Mouse (Mus musculus): Measurements from ENCODE around the gene Rab11fip4. TPM values are rescaled to one million over a fixed set of nuclear protein-coding genes. Genes with fewer than 3 reads are reported as not detected.
A peak's percentile ranks its signal among the peaks of the same experiment; 100 is the strongest.

Gene Rab11fip4
- polyA plus RNA-seq, 1 experiment from 2014 or later: 0.26 TPM

DNA sequence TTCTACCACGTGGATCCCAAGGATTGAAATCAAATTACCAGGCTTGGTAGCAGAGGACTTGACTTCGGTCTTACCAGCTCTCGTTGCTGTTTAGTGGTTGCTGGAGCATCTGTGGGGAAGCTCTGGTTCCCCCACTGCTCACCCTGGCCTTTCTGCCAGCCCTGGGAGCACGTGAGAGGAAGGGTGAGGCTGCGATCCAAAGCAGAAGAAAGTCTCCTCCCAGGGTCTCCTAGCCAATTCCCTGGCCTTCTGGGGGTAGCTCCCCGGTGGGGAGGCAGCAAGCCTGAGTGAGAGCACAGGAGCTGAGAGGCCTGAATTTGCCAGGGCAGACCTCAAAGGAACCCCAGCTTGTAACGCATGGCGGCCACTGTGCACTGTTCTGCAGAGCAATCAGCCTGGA is 124.3 kb downstream of the Rab11fip4 start:
- WGBS: 79% methylated on average over 8 of the region's 8 CpGs
- Histone ChIP-seq H3K27me3 (peaks cover 18% of the 10 kb centered on the region), H3K36me3 (no peaks in the 10 kb centered on the region), H3K9ac (no peak overlapping the region), H3K4me1 (replicated peaks) (peaks cover 43% of the 10 kb centered on the region), H3K4me2 (no peak overlapping the region), H3K9me3 (replicated peaks) (no peaks in the 10 kb centered on the region), H3K27ac (no peak overlapping the region), H3K4me3 (no peak overlapping the region)
- no peak for ATAC-seq (replicated peaks; ENCODE audit: insufficient number of reproducible peaks, insufficient read depth, low FRiP score, low read depth)

DNA sequence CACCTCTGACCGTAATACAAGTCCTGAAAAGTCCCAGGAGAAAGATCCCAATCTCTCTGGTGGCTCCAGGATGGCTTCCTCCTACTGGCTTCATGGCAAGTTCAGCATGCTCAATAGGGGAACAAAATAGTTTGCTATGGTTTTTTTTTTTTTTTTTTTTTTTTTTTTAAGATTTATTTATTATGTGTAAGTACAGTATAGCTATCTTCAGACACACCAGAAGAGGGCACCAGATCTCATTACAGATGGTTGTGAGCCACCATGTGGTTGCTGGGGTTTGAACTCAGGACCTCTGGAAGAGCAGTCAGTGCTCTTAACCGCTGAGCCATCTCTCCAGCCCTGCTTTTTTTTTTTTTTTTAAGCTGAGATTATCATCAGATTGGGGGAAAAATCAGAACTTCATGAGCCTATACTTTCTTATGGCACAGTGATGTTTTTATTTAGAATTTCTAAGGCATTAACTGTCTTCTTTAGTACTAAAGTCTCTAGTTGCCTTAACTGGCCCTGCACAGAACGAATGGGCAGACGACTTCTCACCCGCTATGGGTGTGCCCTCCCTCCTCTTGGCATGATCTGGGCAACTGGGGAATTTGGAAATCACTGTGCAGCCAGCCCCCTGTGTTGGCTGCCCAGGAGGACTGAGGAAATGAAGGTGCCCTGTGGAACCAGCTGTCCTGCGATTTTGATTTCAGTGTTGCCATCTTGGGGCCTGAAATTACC is 124.9 kb downstream of the Rab11fip4 start:
- no peak overlapping the region for H3K4me2 ChIP-seq
- WGBS: 84% methylated on average over 6 of the region's 6 CpGs
- no peaks in the 10 kb centered on the region for H3K9me3 ChIP-seq (replicated peaks)
- peaks cover 42% of the 10 kb centered on the region for H3K4me1 ChIP-seq (replicated peaks)
- no peak overlapping the region for H3K27ac ChIP-seq
- H3K4me3 ChIP-seq: no peak overlapping the region
- H3K27me3 ChIP-seq: peaks cover 15% of the 10 kb centered on the region
- no peak for ATAC-seq (replicated peaks; ENCODE audit: insufficient number of reproducible peaks, insufficient read depth, low FRiP score, low read depth)
- H3K9ac ChIP-seq: no peak overlapping the region
- H3K36me3 ChIP-seq: no peaks in the 10 kb centered on the region

DNA sequence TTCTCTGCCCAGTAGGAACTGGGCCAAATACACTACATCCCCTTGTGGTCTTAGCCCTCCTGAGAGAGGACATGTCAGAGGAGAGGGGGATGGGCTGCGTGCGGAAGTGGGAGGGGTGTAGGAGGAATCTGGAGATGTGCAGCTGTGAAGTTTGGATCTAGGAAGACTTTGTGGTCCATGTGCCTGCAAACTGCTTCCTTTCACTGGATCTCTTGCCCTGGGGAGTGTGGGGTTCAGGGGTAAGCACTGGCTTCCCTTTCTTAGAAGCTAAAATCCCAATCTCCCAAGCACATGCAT is 125.4 kb downstream of the Rab11fip4 start:
- H3K4me3 ChIP-seq: no peak overlapping the region
- H3K4me1 ChIP-seq (replicated peaks): peaks cover 38% of the 10 kb centered on the region
- no peak overlapping the region for H3K4me2 ChIP-seq
- WGBS: 75% methylated on average over 2 of the region's 2 CpGs
- no peaks in the 10 kb centered on the region for H3K9me3 ChIP-seq (replicated peaks)
- H3K9ac ChIP-seq: no peak overlapping the region
- ATAC-seq (replicated peaks; ENCODE audit: insufficient number of reproducible peaks, insufficient read depth, low FRiP score, low read depth): no peak
- H3K27ac ChIP-seq: no peak overlapping the region
- no peaks in the 10 kb centered on the region for H3K36me3 ChIP-seq
- H3K27me3 ChIP-seq: peaks cover 15% of the 10 kb centered on the region

DNA sequence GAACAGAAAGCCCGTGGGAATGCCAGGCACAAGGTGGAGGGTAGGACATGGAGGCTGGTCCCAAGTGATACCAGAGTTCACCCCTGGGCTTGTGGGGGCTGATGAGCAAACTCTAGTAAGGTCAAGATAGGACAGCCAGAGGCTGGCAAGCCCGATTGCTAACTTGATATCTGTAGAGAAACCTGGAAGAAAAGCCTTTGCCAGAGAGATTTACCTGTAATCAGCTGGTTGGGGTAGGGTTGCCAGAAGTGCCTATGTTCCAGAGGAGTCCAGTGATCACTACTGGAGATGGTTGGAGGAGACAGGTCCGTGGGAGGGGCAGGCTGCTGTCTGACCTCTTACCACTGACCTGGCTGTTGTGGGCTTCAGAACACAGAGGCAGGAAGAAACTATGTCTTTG is 126.3 kb downstream of the Rab11fip4 start:
- H3K4me1 ChIP-seq (replicated peaks): peaks cover 30% of the 10 kb centered on the region
- H3K27ac ChIP-seq: no peak overlapping the region
- H3K9me3 ChIP-seq (replicated peaks): no peaks in the 10 kb centered on the region
- H3K36me3 ChIP-seq: no peaks in the 10 kb centered on the region
- 57% methylated on average over 3 of the region's 3 CpGs for WGBS
- no peak overlapping the region for H3K9ac ChIP-seq
- no peak overlapping the region for H3K4me3 ChIP-seq
- peaks cover 10% of the 10 kb centered on the region for H3K27me3 ChIP-seq
- no peak overlapping the region for H3K4me2 ChIP-seq
- ATAC-seq (replicated peaks; ENCODE audit: insufficient number of reproducible peaks, insufficient read depth, low FRiP score, low read depth): no peak

DNA sequence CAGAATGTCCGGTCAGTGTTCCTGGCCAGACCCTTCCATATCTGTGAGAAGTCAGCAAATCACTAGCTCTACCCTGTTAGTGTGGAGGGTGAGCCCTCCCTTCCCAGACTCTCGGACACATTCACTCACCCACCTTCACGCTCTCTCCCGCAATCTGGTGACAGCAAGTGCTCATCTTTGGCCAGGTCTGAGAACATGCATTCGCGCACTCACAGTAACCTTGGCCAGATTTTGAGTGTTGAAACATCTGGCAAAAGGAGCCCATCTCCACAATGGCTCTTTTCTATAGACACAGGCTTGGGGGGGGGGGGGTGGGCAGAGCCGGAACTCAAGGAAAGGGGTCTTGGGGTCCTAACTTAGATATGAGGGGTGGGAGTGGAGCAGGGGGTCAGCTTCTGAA is 126.8 kb downstream of the Rab11fip4 start:
- no peaks in the 10 kb centered on the region for H3K36me3 ChIP-seq
- peaks cover 26% of the 10 kb centered on the region for H3K4me1 ChIP-seq (replicated peaks)
- H3K9me3 ChIP-seq (replicated peaks): no peaks in the 10 kb centered on the region
- 70% methylated on average over 7 of the region's 7 CpGs for WGBS
- H3K27ac ChIP-seq: no peak overlapping the region
- H3K9ac ChIP-seq: no peak overlapping the region
- ATAC-seq (replicated peaks; ENCODE audit: insufficient number of reproducible peaks, insufficient read depth, low FRiP score, low read depth): no peak
- H3K27me3 ChIP-seq: peaks cover 5% of the 10 kb centered on the region
- no peak overlapping the region for H3K4me3 ChIP-seq
- H3K4me2 ChIP-seq: no peak overlapping the region

DNA sequence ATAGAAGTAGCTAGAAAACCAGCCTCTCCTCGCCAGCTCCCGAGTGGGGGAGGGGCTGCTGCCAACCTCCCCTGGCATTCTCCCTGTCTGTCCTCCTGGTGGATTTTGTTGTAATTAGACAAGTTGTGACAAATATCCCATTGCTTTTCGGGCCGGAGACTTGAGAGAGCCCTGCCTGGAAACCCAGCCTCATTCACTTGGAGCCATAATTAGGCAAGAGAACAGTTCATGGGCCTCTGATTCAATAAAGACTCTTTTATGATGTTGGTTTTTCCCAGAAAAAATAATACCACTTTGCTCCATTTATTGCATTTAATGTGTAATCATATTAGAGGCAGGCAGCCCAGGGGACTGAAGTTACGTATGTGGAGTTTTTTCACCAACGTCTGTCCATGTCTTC is 127.2 kb downstream of the Rab11fip4 start:
- 83% methylated on average over 6 of the region's 6 CpGs for WGBS
- no peaks in the 10 kb centered on the region for H3K9me3 ChIP-seq (replicated peaks)
- H3K4me2 ChIP-seq: no peak overlapping the region
- H3K4me1 ChIP-seq (replicated peaks): peaks cover 25% of the 10 kb centered on the region
- H3K27ac ChIP-seq: no peak overlapping the region
- H3K27me3 ChIP-seq: peaks cover 1% of the 10 kb centered on the region
- no peak for ATAC-seq (replicated peaks; ENCODE audit: insufficient number of reproducible peaks, insufficient read depth, low FRiP score, low read depth)
- H3K36me3 ChIP-seq: no peaks in the 10 kb centered on the region
- no peak overlapping the region for H3K9ac ChIP-seq
- no peak overlapping the region for H3K4me3 ChIP-seq

DNA sequence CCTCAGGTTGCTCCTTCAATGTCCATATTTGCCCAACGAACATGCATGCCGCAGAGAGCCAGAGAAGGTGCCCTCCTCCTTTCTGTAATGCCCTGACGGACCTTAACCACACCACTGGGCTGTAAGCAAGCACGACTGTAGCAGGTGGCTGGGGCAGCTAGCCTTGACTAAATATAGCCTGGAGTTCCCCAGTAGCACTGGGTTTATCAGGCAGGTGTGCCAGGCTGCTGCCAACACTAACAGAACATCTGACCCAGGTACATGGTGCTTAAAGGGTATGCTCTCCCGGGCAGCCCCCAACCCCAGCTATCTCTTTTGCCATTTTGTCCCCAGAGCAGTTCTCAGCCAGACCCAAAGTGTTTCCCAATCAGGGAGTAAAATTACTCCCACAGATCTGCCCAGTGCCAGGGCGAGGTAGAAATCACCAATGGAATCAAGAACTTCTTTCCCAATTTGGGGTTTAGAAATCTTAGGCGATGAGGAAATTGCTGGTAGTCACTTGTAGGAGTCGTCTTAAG is 127.9 kb downstream of the Rab11fip4 start:
- Histone ChIP-seq H3K9me3 (replicated peaks) (no peaks in the 10 kb centered on the region), H3K36me3 (no peaks in the 10 kb centered on the region), H3K4me2 (no peak overlapping the region), H3K9ac (no peak overlapping the region), H3K4me1 (replicated peaks) (peaks cover 24% of the 10 kb centered on the region), H3K4me3 (no peak overlapping the region), H3K27me3 (no peaks in the 10 kb centered on the region), H3K27ac (no peak overlapping the region)
- 66% methylated on average over 8 of the region's 8 CpGs for WGBS
- no peak for ATAC-seq (replicated peaks; ENCODE audit: insufficient number of reproducible peaks, insufficient read depth, low FRiP score, low read depth)

DNA sequence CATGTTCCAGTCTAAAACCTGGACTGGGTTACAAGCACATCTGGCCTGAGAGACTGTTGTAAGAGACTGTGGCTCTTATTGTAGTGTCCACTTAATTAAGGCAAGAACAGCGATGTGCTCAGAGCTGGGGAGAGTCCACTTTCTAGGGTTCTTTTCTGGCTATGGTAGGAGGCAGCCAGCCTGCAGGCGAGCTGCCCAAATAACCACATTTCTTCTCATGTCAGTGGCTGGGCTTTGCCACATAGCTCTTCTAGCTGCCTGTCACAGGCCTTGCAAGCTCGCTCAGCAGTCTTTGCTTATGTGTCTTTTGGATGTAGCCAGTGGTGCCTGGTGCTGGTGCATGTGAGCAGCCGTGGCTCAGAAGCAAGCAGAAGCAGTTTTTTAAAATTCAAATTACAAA is 129.7 kb downstream of the Rab11fip4 start:
- 75% methylated on average over 4 of the region's 4 CpGs for WGBS
- Histone ChIP-seq H3K36me3 (no peaks in the 10 kb centered on the region), H3K4me2 (no peak overlapping the region), H3K27ac (no peak overlapping the region), H3K4me3 (no peak overlapping the region), H3K9ac (no peak overlapping the region), H3K27me3 (no peaks in the 10 kb centered on the region), H3K4me1 (replicated peaks) (peaks cover 22% of the 10 kb centered on the region), H3K9me3 (replicated peaks) (no peaks in the 10 kb centered on the region)
- ATAC-seq (replicated peaks; ENCODE audit: insufficient number of reproducible peaks, insufficient read depth, low FRiP score, low read depth): no peak

DNA sequence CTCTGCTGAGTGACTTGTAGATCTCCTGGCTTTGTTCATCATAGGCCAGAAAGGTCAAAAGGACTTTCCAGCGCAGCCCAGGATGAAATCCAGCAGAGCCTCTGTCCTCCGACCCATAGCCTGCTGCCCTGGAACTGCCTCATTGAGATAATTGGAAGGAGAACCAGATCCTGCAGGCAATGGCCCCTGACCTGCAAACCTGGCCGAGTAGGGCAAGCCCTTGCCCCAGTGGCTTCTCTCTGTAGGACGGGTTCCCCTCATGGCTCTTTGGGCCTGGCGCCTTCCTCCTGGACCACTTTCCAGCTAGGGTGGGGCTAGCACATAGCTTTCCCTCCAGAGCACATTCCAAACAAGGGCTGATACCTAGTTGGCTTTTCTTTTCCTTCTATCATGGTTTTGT is 131.8 kb downstream of the Rab11fip4 start:
- H3K27ac ChIP-seq: no peak overlapping the region
- WGBS: 81% methylated on average over 5 of the region's 5 CpGs
- peaks cover 10% of the 10 kb centered on the region for H3K4me1 ChIP-seq (replicated peaks)
- H3K4me3 ChIP-seq: no peak overlapping the region
- no peaks in the 10 kb centered on the region for H3K27me3 ChIP-seq
- no peak for ATAC-seq (replicated peaks; ENCODE audit: insufficient number of reproducible peaks, insufficient read depth, low FRiP score, low read depth)
- no peaks in the 10 kb centered on the region for H3K9me3 ChIP-seq (replicated peaks)
- no peak overlapping the region for H3K4me2 ChIP-seq
- H3K36me3 ChIP-seq: no peaks in the 10 kb centered on the region
- no peak overlapping the region for H3K9ac ChIP-seq

DNA sequence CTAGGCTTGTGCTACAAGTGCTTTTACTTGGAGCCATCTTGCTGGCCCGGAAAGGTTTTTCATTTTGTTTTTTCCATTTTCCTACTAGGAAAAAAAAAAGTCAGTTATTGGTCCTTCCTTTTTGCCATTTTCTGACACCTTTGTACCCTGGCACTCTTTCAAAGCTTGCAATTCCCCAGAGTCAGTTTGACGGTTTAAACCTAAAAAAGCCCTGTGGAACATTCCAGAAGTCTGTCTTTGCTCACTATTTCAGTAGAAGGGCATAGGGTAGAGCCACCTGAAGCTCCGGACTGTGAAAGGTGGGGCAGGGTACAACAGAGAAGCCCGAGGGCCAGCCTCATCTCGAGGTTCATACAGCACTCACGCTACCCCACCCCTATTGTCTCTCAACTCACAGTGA is 134.0 kb downstream of the Rab11fip4 start:
- Histone ChIP-seq H3K36me3 (no peaks in the 10 kb centered on the region), H3K4me2 (no peak overlapping the region), H3K9me3 (replicated peaks) (no peaks in the 10 kb centered on the region), H3K4me3 (no peak overlapping the region), H3K4me1 (replicated peaks) (peaks cover 10% of the 10 kb centered on the region), H3K27me3 (no peaks in the 10 kb centered on the region), H3K9ac (no peak overlapping the region), H3K27ac (no peak overlapping the region)
- ATAC-seq (replicated peaks; ENCODE audit: insufficient number of reproducible peaks, insufficient read depth, low FRiP score, low read depth): no peak
- WGBS: 81% methylated on average over 6 of the region's 6 CpGs

DNA sequence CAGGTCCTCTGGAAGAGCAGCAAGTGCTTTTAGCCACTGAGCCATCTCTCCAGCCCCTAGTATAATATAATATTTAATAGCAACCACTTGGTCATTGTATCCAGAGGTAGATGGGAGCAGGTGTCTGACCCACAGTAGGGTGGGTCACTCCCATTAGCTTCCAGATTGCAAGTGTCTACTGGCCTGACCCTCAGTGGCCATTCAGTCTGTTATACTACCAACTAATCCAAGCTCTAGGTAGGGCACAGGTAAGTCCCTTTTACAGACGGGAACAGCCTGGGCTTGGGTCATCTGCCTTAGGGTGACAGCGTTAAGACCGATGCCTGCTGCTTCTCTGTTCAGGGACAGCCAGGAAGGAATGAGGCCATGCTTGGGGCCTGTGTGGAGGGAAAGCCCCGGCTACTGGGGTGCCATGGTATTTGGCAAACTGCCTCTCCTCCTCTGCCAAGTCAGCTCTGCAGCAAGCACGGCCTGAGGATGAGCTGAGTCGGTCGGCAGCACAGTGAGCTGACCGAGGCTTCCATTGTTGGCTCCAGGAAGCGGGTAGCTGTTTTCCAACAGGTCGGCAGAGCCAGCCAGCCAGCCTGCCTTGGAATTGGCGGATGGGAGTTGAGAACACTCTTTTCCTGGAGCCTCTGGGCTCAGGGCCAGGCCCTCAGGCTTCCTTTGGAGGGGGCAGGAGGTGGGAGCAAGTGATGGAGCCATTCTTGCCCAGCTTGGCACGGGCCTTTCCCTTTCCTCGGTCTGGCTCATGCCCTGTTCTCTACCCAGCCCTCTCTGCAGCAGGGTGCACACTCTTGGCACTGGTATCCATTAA is 138.4 kb downstream of the Rab11fip4 start:
- no peak overlapping the region for H3K4me3 ChIP-seq
- no peaks in the 10 kb centered on the region for H3K36me3 ChIP-seq
- H3K9ac ChIP-seq: no peak overlapping the region
- ATAC-seq (replicated peaks; ENCODE audit: insufficient number of reproducible peaks, insufficient read depth, low FRiP score, low read depth): peak; percentile 49
- no peaks in the 10 kb centered on the region for H3K27me3 ChIP-seq
- H3K9me3 ChIP-seq (replicated peaks): no peaks in the 10 kb centered on the region
- peaks cover 8% of the 10 kb centered on the region for H3K4me1 ChIP-seq (replicated peaks)
- H3K27ac ChIP-seq: peak overlapping the region; percentile 58
- WGBS: 54% methylated on average over 13 of the region's 13 CpGs
- no peak overlapping the region for H3K4me2 ChIP-seq

DNA sequence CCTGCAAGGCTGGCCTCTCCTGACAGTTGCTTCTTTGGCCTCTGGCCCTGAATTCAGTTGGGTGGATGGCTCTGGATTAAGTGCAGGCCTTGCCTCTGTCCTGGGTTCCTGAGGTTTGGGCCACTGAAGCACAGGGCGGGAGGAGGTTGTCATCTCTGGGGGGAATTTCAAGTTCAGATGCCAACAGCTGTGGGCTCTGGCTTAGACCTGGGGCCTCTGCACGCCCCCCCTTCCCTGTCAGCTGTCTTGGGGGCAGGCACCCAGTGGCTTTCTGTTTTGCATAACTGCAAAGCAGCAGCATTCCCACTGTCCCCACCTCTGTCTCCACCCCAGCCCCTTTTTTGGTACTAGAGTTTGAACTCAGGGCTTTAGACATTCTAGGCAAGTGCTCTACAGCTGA is 139.4 kb downstream of the Rab11fip4 start:
- Histone ChIP-seq H3K27ac (peak overlapping the region; percentile 58), H3K4me2 (no peak overlapping the region), H3K4me3 (no peak overlapping the region), H3K9me3 (replicated peaks) (no peaks in the 10 kb centered on the region), H3K27me3 (no peaks in the 10 kb centered on the region), H3K9ac (no peak overlapping the region), H3K4me1 (replicated peaks) (peaks cover 8% of the 10 kb centered on the region), H3K36me3 (no peaks in the 10 kb centered on the region)
- 84% methylated on average over 2 of the region's 2 CpGs for WGBS
- ATAC-seq (replicated peaks; ENCODE audit: insufficient number of reproducible peaks, insufficient read depth, low FRiP score, low read depth): no peak

Data from heart, embryonic 15.5 days (tissue).